Mouse (Mus musculus) heart, postnatal 36 days (tissue): ENCODE measurements around the gene Fbxl20. TPM values are rescaled to one million over a fixed set of nuclear protein-coding genes. Genes with fewer than 3 reads are reported as not detected.
"Not testable (repeated sequence)": the region's sequence is repeated elsewhere in the genome, so short reads cannot be mapped to it uniquely, and the experiment has no call there.

Source experiments
- DNase-seq, 2 experiments: peaks; one replicate each; pipeline ENCODE4 v3.0.0; 2021 to 2022
- intact Hi-C: fragments of 180-260 bp; cut with DNase I; formaldehyde crosslinking; loops from one replicate; pipeline ENCODE4 v1.15.1; 2025
- total RNA-seq, 2 experiments: library from RNA; stranded (reverse); gene quantifications; 2 replicates each; pipeline ENCODE4 v1.2.3; 2021

The Fbxl20 gene
- total RNA-seq: 10 to 100 TPM; 20.3 to 27.1 TPM

- intact Hi-C loops: loop anchor here (2.0 kb wide), 2 partner anchors 35 to 123 kb away; partner anchors contain the start of gene Rpl19
- peak; percentile 88 to 90 for DNase-seq
These were observed at the start of gene Fbxl20 for GRCm38 (mm10) chr11:98149786-98150624. Gene Fbxl20 (minus strand): TSS chr11:98150403.

DNA sequence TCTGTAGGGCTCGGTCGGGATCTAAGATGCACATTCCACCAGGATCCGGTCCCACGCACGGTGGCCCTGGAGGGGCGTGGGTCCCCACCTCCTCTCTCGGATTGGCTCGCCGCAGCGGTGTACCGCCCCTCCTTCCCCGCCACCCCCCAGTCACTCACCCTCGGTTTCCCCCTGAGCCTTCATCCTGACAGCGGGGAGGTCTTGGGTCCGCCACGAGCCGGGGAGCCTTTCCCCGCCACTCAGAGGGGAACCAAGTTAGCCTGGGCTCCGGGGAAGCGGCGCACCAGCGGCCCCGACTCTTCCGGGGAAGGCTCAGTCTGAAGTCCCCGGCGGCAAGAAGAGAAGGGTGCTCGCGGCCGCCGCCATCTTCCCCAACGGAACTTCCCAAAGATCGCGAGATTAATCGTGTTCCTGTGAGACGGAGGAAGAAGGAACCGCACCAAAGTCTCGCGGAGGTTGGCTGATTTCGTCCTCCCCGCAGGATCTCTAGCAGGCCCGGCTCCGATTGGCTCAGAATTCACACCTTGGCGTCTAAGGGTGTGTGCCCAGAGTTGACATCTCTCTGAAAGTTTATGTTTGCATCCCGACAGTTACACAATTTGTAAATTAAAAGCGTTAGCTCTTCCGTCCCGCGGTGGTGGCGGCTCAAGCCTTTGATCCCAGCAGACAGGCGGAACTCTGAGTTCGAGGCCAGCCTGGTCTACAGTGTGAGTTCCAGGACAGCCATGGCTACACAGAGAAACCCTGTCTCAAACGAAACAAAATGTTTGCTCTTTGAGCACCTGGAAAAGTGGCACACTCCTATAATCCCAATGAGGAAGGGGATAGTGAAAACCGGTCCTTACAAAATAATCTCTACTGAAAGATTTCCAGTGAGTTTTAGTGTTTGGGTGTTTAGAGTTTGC lies 43.0 kb upstream of the Fbxl20 start, which contains the start of gene Med1:
Med1 (minus strand) TSS at position 393 of the 905 bp plus-strand sequence.
- peak; percentile 87 to 92 for DNase-seq
- intact Hi-C loops: loop anchor here (1.0 kb wide), 1 partner anchor 9 kb away; no protein-coding TSS in a partner anchor

DNA sequence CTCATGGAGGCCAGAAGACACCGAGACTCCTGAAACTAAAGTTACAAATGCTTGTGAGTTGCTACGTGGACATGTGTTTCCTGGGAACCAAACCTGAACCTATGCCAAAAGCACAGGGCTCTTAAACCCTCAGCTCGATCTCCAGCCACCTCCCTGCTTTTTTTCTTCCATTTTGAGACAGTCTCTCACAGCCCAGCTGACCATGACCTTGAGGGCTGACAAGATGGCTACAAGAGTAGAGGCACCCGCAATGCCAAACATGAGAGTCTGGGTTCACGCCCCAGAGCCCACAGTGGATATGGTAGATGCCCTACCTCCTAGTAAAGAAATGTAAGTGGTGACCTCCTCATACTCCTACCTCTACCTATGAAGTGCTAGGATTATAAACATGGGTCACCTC lies 40.6 kb upstream of the Fbxl20 start:
- intact Hi-C loops: no loop called here
- DNase-seq: no peak

DNA sequence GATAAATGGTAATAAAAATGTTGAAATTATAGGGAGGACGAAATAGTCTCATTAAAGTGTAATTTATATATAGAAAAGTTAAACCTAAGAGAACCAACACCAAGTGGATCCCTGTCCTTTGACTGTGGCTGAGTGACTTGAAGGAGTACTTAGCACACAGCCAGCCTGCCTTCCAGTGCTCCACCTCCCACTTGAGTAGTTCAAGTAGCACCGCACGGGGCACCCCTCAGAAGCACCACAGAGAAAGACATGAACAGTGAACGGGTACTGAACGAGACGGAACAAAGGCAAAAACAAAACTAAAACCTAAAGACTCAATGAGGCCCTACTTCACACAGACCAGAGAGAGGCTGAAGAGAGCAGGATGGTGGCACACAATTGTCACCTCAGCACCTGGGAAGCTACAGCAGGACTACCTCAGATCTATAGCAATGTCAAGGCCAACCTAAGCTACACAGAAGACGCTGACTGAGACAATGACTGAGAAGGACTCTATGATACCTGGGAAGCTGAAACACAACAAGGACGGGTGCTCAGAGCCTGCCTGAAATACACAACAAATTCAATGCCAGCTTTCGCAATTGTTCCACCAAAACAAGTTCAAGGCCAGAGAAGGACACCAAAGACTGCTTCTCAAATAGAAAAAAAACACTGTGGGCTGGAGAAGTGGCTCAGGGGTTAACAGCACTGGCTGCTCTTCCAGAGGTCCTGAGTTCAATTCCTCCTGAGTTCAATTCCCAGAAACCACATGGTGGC lies 37.6 kb upstream of the Fbxl20 start:
- intact Hi-C loops: no loop called here
- DNase-seq: no peak

GRCm38 (mm10) chr11:98182149-98182548 lies 31.9 kb upstream of the Fbxl20 start:
- DNase-seq, intact Hi-C loops: not testable (repeated sequence)

- intact Hi-C loops: loop anchor here (5.0 kb wide), 1 partner anchor 79 kb away; no protein-coding TSS in a partner anchor
- DNase-seq: no peak
These were observed 18.2 kb upstream of the Fbxl20 start for GRCm38 (mm10) chr11:98168400-98168799.

GRCm38 (mm10) chr11:98155094-98155493 lies 4.9 kb upstream of the Fbxl20 start:
- no peak for DNase-seq
- intact Hi-C loops: no loop called here

DNA sequence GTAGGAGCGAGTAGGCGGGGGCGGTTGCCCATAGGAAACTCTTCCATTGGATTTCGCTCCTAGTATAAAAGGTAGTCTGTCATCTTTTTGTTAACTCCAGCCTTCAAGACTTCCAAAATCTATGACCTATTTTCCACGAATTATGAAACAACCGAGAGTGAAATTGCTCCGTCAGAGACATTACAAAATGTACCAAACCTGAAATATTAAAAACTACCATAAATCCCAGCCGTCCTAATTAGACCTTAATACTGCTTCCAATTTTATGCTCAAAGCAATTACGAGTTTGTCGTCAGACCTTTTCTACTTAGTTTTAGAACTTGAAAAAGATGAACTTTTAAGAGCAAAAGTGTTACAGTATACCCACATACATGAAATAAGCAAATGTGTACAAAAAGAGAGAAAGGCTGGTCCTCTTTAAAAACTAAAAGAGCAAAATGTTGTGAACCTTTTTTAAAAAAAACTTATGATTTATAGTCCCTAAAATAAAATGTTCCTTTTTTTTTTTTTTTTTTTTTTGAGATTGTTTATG lies 488 bp upstream of the Fbxl20 start:
- intact Hi-C loops: no loop called here
- no peak for DNase-seq

- DNase-seq: peak; percentile 94 to 96
- intact Hi-C loops: loop anchor here (2.0 kb wide), 2 partner anchors 35 to 123 kb away; partner anchors contain the start of gene Rpl19
These were observed 876 bp downstream of the Fbxl20 start for GRCm38 (mm10) chr11:98149304-98149750.

DNA sequence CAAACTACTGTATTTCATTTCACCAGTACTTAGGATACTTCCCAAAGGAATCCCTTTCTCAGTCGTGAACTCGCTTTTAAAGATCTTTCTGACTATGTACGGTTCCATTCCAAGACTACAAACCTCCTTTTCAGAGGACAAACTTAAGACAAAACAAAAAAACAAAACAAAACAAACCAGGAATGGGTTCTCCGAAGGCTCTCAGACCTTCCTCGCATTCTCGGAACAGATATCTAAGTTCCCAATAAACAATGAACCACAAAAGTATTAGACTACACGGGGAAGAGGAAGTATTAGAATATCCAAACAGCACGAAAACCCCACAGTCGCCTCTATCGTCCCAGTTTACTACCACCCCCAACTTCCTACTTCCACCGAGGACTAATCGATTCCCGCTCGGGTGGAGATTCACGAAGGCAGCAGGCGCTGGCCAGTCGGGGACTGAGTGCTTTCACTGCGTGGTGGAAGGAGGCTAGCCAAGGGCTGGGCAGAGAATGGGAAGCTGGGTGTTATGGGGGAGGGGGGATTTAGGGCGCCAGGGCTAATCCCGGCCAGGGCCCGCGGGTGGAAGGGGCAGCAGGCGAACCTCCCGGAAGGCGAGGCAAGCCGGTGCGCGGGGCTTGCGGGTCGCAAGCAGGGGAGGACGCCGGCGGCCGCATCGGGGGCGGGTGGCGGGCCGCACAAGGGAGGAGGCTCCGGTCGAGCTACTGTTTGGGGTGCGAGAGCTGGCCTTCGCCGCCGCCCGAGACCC lies 1.5 kb downstream of the Fbxl20 start:
- no peak for DNase-seq
- intact Hi-C loops: loop anchor here (2.0 kb wide), 2 partner anchors 34 to 122 kb away; partner anchors contain the start of gene Rpl19

DNA sequence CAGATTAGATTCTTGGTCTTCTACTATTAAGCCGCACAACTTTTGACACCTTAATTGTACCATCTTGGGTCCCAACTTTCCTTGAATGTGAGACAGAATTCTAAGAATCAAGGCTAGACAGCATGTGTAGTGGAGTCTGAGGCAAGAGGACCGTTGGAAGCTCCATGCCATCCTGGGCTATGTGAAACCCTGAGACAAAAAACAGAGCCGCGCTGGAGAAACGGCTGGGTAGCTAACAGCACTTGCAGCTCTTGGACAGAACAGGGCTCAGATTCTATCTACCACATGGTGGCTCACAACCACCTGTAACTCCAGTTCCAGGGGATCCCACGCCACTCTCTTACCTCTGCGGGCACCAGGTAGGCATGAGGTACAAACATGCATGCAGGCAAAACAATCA lies 4.3 kb downstream of the Fbxl20 start:
- DNase-seq: no peak
- intact Hi-C loops: no loop called here

DNA sequence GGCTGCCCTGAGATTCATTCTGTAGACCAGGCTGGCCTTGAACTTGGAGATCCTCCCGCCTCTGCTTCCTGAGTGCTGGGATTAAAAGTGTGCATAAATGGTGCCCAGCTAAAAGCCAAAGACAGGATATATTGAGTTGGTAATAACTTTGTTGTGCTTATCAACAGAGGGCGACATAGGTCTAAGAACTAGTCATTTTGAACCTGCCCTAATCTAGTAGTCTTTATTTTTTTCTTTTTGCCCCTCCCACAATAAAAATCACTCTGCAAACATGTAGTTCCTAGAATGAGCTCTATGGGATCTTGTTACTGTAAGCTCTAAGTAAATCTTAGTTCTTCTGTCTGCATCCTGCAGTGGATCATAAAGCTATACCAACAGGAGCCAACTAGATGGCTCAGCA lies 7.7 kb downstream of the Fbxl20 start:
- no peak for DNase-seq
- intact Hi-C loops: no loop called here

- intact Hi-C loops: no loop called here
- DNase-seq: no peak
These were observed 11.3 kb downstream of the Fbxl20 start for GRCm38 (mm10) chr11:98138894-98139293.

GRCm38 (mm10) chr11:98137836-98138235 lies 12.4 kb downstream of the Fbxl20 start:
- intact Hi-C loops: no loop called here
- DNase-seq: no peak

GRCm38 (mm10) chr11:98134951-98135350 lies 15.3 kb downstream of the Fbxl20 start:
- DNase-seq: no peak
- intact Hi-C loops: no loop called here

DNA sequence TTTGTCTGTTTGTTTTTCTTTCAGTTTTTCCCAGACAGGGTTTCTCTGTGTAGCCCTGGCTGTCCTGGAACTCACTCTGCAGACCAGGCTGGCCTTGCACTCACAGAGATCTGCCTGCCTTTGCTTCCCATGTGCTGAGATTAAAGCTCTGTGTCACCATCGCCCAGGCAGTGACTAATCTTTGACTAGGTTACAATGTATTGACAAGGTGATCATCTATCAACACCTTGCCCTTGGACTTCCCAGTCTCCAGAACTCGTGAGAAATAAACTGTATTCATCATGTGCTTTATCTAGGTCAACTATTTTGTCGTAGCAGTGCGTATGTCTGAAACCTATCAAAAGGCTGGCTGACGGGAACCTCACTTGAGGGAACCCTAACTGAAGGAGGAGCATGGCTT lies 26.8 kb downstream of the Fbxl20 start:
- intact Hi-C loops: no loop called here
- no peak for DNase-seq

GRCm38 (mm10) chr11:98114363-98114762 lies 35.8 kb downstream of the Fbxl20 start:
- DNase-seq: peak in 1 of 2 experiments; percentile 24
- intact Hi-C loops: loop anchor here (2.0 kb wide), 1 partner anchor 34 kb away; no protein-coding TSS in a partner anchor

DNA sequence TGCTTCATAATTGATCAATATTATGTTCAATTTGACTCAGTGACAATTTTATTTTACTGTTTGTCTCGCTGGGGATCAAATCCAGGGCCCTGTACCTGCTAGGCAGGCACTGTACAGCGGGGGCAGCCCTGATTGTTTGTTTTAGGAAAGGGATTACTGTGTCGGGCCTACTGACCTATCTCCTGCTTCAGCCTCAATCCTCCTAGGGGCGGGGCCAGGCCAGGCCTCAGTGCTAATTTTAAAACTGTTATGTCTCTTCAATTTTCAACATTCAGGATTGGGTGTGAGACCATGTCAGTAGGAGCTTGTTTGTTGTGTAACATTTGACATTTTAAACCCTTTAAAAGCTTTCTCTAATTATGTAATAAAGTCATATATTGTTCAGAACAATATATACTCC lies 36.7 kb downstream of the Fbxl20 start:
- DNase-seq: no peak
- intact Hi-C loops: no loop called here

GRCm38 (mm10) chr11:98109706-98110105 lies 40.5 kb downstream of the Fbxl20 start:
- intact Hi-C loops: no loop called here
- DNase-seq: no peak
